Mouse (Mus musculus): ENCODE results near the gene Src.

GRCm38 (mm10) chr2:157436496-157436895 lies 18.3 kb downstream of the Src start:
- TF ChIP-seq CTCF (IDR thresholded peaks at IDR 0.05; ENCODE audit: borderline replicate concordance, insufficient read depth, low read length) (no peak), POLR2A (IDR thresholded peaks at IDR 0.05; ENCODE audit: low read depth, low read length) (no peak)
